Mouse (Mus musculus): ENCODE data around the gene Cutc. TPM values are rescaled to one million over a fixed set of nuclear protein-coding genes. Genes with fewer than 3 reads are reported as not detected.

Cutc gene
- polyA plus RNA-seq, 1 experiment from 2014 or later: 13.1 TPM

GRCm38 (mm10) chr19:43726510-43727146 is 26.2 kb upstream of the Cutc start:
- Histone ChIP-seq H3K36me3 (peaks cover 77% of the 10 kb centered on the region), H3K4me1 (peaks cover 16% of the 10 kb centered on the region), H3K27ac (no peak overlapping the region), H3K4me3 (no peak overlapping the region), H3K27me3 (ENCODE audit: low read depth, poor library complexity, severe bottlenecking) (no peaks in the 10 kb centered on the region), H3K9me3 (replicated peaks) (no peaks in the 10 kb centered on the region)
- WGBS: 97% methylated on average over 15 of the region's 15 CpGs
- no peak for DNase-seq (ENCODE audit: low spot score)

GRCm38 (mm10) chr19:43729296-43730036 is 23.3 kb upstream of the Cutc start:
- H3K36me3 ChIP-seq: peaks cover 62% of the 10 kb centered on the region
- H3K4me1 ChIP-seq: peaks cover 14% of the 10 kb centered on the region; the same call in 1 of the 2 replicates
- H3K9me3 ChIP-seq (replicated peaks): no peaks in the 10 kb centered on the region
- peak overlapping the region; percentile 79 for H3K27ac ChIP-seq
- H3K27me3 ChIP-seq (ENCODE audit: low read depth, poor library complexity, severe bottlenecking): no peaks in the 10 kb centered on the region
- 52% methylated on average over 22 of the region's 22 CpGs for WGBS
- H3K4me3 ChIP-seq: peak overlapping the region; percentile 43
- peak; percentile 41 for DNase-seq (ENCODE audit: low spot score)

- peak overlapping the region; percentile 43 for H3K4me3 ChIP-seq
- no peaks in the 10 kb centered on the region for H3K9me3 ChIP-seq (replicated peaks)
- DNase-seq (ENCODE audit: low spot score): no peak
- H3K36me3 ChIP-seq: peaks cover 62% of the 10 kb centered on the region
- H3K27me3 ChIP-seq (ENCODE audit: low read depth, poor library complexity, severe bottlenecking): no peaks in the 10 kb centered on the region
- H3K27ac ChIP-seq: peak overlapping the region; percentile 79
- 38% methylated on average over 8 of the region's 8 CpGs for WGBS
- peaks cover 14% of the 10 kb centered on the region; the same call in 1 of the 2 replicates for H3K4me1 ChIP-seq
Measured at GRCm38 (mm10) chr19:43730037-43730428, 22.8 kb upstream of the Cutc start.

GRCm38 (mm10) chr19:43731157-43731556 is 21.6 kb upstream of the Cutc start:
- Histone ChIP-seq H3K36me3 (peaks cover 60% of the 10 kb centered on the region), H3K27ac (no peak overlapping the region), H3K4me1 (peaks cover 14% of the 10 kb centered on the region; the same call in 1 of the 2 replicates), H3K9me3 (replicated peaks) (no peaks in the 10 kb centered on the region), H3K27me3 (ENCODE audit: low read depth, poor library complexity, severe bottlenecking) (no peaks in the 10 kb centered on the region), H3K4me3 (no peak overlapping the region)
- 58% methylated on average over 7 of the region's 7 CpGs for WGBS
- DNase-seq (ENCODE audit: low spot score): no peak

GRCm38 (mm10) chr19:43738409-43738808 is 14.4 kb upstream of the Cutc start:
- Histone ChIP-seq H3K27ac (no peak overlapping the region), H3K4me1 (0 out of 2 replicates have a peak, but pooled peaks cover 3% of the 10 kb centered on the region), H3K9me3 (replicated peaks) (no peaks in the 10 kb centered on the region), H3K27me3 (ENCODE audit: low read depth, poor library complexity, severe bottlenecking) (no peaks in the 10 kb centered on the region), H3K4me3 (no peak overlapping the region), H3K36me3 (peaks cover 96% of the 10 kb centered on the region)
- 97% methylated on average over 10 of the region's 10 CpGs for WGBS
- DNase-seq (ENCODE audit: low spot score): no peak

- Histone ChIP-seq H3K36me3 (peaks cover 100% of the 10 kb centered on the region), H3K4me3 (no peak overlapping the region), H3K27me3 (ENCODE audit: low read depth, poor library complexity, severe bottlenecking) (no peaks in the 10 kb centered on the region), H3K9me3 (replicated peaks) (no peaks in the 10 kb centered on the region), H3K4me1 (no peaks in the 10 kb centered on the region), H3K27ac (no peak overlapping the region)
- 95% methylated on average over 7 of the region's 7 CpGs for WGBS
- no peak for DNase-seq (ENCODE audit: low spot score)
Measured at GRCm38 (mm10) chr19:43743401-43743800, 9.4 kb upstream of the Cutc start.

- peaks cover 98% of the 10 kb centered on the region for H3K36me3 ChIP-seq
- H3K9me3 ChIP-seq (replicated peaks): no peaks in the 10 kb centered on the region
- WGBS: 88% methylated on average over 3 of the region's 3 CpGs
- H3K4me1 ChIP-seq: no peaks in the 10 kb centered on the region
- no peak overlapping the region for H3K27ac ChIP-seq
- H3K4me3 ChIP-seq: no peak overlapping the region
- no peaks in the 10 kb centered on the region for H3K27me3 ChIP-seq (ENCODE audit: low read depth, poor library complexity, severe bottlenecking)
- no peak for DNase-seq (ENCODE audit: low spot score)
Measured at GRCm38 (mm10) chr19:43745740-43746139, 7.1 kb upstream of the Cutc start.

- no peak for DNase-seq (ENCODE audit: low spot score)
- no peak overlapping the region for H3K4me3 ChIP-seq
- peaks cover 7% of the 10 kb centered on the region; the same call in 1 of the 2 replicates for H3K4me1 ChIP-seq
- H3K27ac ChIP-seq: no peak overlapping the region
- 92% methylated on average over 4 of the region's 4 CpGs for WGBS
- no peaks in the 10 kb centered on the region for H3K27me3 ChIP-seq (ENCODE audit: low read depth, poor library complexity, severe bottlenecking)
- peaks cover 82% of the 10 kb centered on the region for H3K36me3 ChIP-seq
- no peaks in the 10 kb centered on the region for H3K9me3 ChIP-seq (replicated peaks)
Measured at GRCm38 (mm10) chr19:43747877-43748276, 4.9 kb upstream of the Cutc start.

GRCm38 (mm10) chr19:43750008-43750407 is 2.8 kb upstream of the Cutc start:
- H3K4me3 ChIP-seq: no peak overlapping the region
- no peaks in the 10 kb centered on the region for H3K9me3 ChIP-seq (replicated peaks)
- no peaks in the 10 kb centered on the region for H3K27me3 ChIP-seq (ENCODE audit: low read depth, poor library complexity, severe bottlenecking)
- H3K4me1 ChIP-seq: peaks cover 15% of the 10 kb centered on the region
- WGBS: 96% methylated on average over 2 of the region's 2 CpGs
- no peak overlapping the region for H3K27ac ChIP-seq
- peaks cover 61% of the 10 kb centered on the region for H3K36me3 ChIP-seq
- no peak for DNase-seq (ENCODE audit: low spot score)

- DNase-seq (ENCODE audit: low spot score): no peak
Measured at GRCm38 (mm10) chr19:43753226-43753835, 535 bp downstream of the Cutc start.

GRCm38 (mm10) chr19:43754237-43754636 is 1.4 kb downstream of the Cutc start:
- Histone ChIP-seq H3K4me1 (peaks cover 15% of the 10 kb centered on the region), H3K27ac (no peak overlapping the region), H3K27me3 (ENCODE audit: low read depth, poor library complexity, severe bottlenecking) (no peaks in the 10 kb centered on the region), H3K9me3 (replicated peaks) (no peaks in the 10 kb centered on the region), H3K36me3 (peaks cover 19% of the 10 kb centered on the region), H3K4me3 (no peak overlapping the region)
- 75% methylated on average over 2 of the region's 2 CpGs for WGBS
- no peak for DNase-seq (ENCODE audit: low spot score)

More at GRCm38 (mm10) chr19:43753226-43753835, 535 bp downstream of the Cutc start:
- peak overlapping the region; percentile 96 for H3K27ac ChIP-seq
- H3K27me3 ChIP-seq (ENCODE audit: low read depth, poor library complexity, severe bottlenecking): no peaks in the 10 kb centered on the region
- WGBS: 1% methylated on average over 24 of the region's 24 CpGs
- no peaks in the 10 kb centered on the region for H3K9me3 ChIP-seq (replicated peaks)
- peaks cover 15% of the 10 kb centered on the region for H3K4me1 ChIP-seq
- H3K4me3 ChIP-seq: peak overlapping the region; percentile 75
- peaks cover 28% of the 10 kb centered on the region for H3K36me3 ChIP-seq

- Histone ChIP-seq H3K27me3 (ENCODE audit: low read depth, poor library complexity, severe bottlenecking) (no peaks in the 10 kb centered on the region), H3K36me3 (peaks cover 14% of the 10 kb centered on the region), H3K4me3 (no peak overlapping the region), H3K4me1 (peaks cover 15% of the 10 kb centered on the region), H3K27ac (no peak overlapping the region), H3K9me3 (replicated peaks) (no peaks in the 10 kb centered on the region)
- WGBS: 65% methylated on average over 2 of the region's 2 CpGs
- no peak for DNase-seq (ENCODE audit: low spot score)
Measured at GRCm38 (mm10) chr19:43754872-43755271, 2.1 kb downstream of the Cutc start.

GRCm38 (mm10) chr19:43760504-43760903 is 7.7 kb downstream of the Cutc start:
- 26% methylated on average over 6 of the region's 6 CpGs for WGBS

More at GRCm38 (mm10) chr19:43760504-43760903, 7.7 kb downstream of the Cutc start:
- H3K4me1 ChIP-seq: no peaks in the 10 kb centered on the region
- no peaks in the 10 kb centered on the region for H3K9me3 ChIP-seq (replicated peaks)
- DNase-seq (ENCODE audit: low spot score): peak; percentile 85
- no peaks in the 10 kb centered on the region for H3K27me3 ChIP-seq (ENCODE audit: low read depth, poor library complexity, severe bottlenecking)
- no peak overlapping the region for H3K27ac ChIP-seq
- no peak overlapping the region for H3K4me3 ChIP-seq
- no peaks in the 10 kb centered on the region for H3K36me3 ChIP-seq

Measured in limb, embryonic 10.5 days (tissue).